Mouse (Mus musculus) embryonic facial prominence, embryonic 11.5 days (tissue): ENCODE measurements around the gene 2210407C18Rik. TPM values are rescaled to one million over a fixed set of nuclear protein-coding genes. Genes with fewer than 3 reads are reported as not detected.

ENCODE experiments used
- ATAC-seq: fragments of 200-750 bp; cut with Nextera tagmentation; replicated peaks from 2 replicates; pipeline ENCODE4 v1.8.0; 2017; ENCODE audit warnings: low read depth; ENCODE audit not compliant: insufficient number of reproducible peaks, low FRiP score, low TSS enrichment
- DNase-seq: peaks from one replicate; pipeline ENCODE4 v3.0.0-alpha.2; 2015; ENCODE audit warnings: low spot score
- H3K27ac ChIP-seq: fragments of 300-500 bp; sonication (generic); replicated peaks from 2 replicates; pipeline ENCODE4 v1.5.1; 2014; ENCODE audit warnings: mild to moderate bottlenecking, low read depth, low read length, control low read depth
- H3K27me3 ChIP-seq: fragments of 300-500 bp; sonication (generic); 2 replicates; pipeline ENCODE4 v1.6.1; 2014; ENCODE audit warnings: mild to moderate bottlenecking, low read length, moderate library complexity, mixed read lengths; ENCODE audit not compliant: control insufficient read depth, insufficient read depth
- H3K36me3 ChIP-seq: fragments of 300-500 bp; sonication (generic); replicated peaks from 2 replicates; pipeline ENCODE4 v1.6.1; 2014; ENCODE audit warnings: low read depth, mild to moderate bottlenecking, low read length, moderate library complexity, mixed read lengths; ENCODE audit not compliant: control insufficient read depth, insufficient read depth
- H3K4me1 ChIP-seq: fragments of 300-500 bp; sonication (generic); 2 replicates; pipeline ENCODE4 v1.6.1; 2014; ENCODE audit warnings: low read length, mixed read lengths; ENCODE audit not compliant: control insufficient read depth, insufficient read depth
- H3K4me2 ChIP-seq: fragments of 300-500 bp; sonication (generic); 2 replicates; pipeline ENCODE4 v1.6.1; 2014; ENCODE audit warnings: low read depth, mild to moderate bottlenecking, control low read depth, low read length, moderate library complexity
- H3K4me3 ChIP-seq: fragments of 300-500 bp; sonication (generic); 2 replicates; pipeline ENCODE4 v1.5.1; 2014; ENCODE audit warnings: low read depth, low read length, control low read depth
- H3K9ac ChIP-seq: fragments of 300-500 bp; sonication (generic); replicated peaks from 2 replicates; pipeline ENCODE4 v1.6.1; 2014; ENCODE audit warnings: mild to moderate bottlenecking, control low read depth, low read length
- H3K9me3 ChIP-seq: fragments of 300-500 bp; sonication (generic); replicated peaks from 2 replicates; pipeline ENCODE4 v1.6.1; 2016; ENCODE audit warnings: mild to moderate bottlenecking, low read length, inconsistent platforms, mixed read lengths; ENCODE audit not compliant: control insufficient read depth
- WGBS: fragments of 180-500 bp; shearing (Covaris S2); extraction: QIAGEN DNeasy Blood & Tissue Kit; methylation state at CpG from one replicate; pipeline ENCODE4 v1.1.7; 2014; 5-methylcytosine and 5-hydroxymethylcytosine counted together
- polyA plus RNA-seq: library from polyadenylated mRNA; unstranded; fragments of >200 nt; fragmentation: Nextera tagmentation; extraction: Ambion mirVana; gene quantifications from 2 replicates; pipeline ENCODE4 v1.2.1, GENCODE M21; 2014

2210407C18Rik gene
- polyA plus RNA-seq, 1 experiment from 2014 or later: not detected

DNA sequence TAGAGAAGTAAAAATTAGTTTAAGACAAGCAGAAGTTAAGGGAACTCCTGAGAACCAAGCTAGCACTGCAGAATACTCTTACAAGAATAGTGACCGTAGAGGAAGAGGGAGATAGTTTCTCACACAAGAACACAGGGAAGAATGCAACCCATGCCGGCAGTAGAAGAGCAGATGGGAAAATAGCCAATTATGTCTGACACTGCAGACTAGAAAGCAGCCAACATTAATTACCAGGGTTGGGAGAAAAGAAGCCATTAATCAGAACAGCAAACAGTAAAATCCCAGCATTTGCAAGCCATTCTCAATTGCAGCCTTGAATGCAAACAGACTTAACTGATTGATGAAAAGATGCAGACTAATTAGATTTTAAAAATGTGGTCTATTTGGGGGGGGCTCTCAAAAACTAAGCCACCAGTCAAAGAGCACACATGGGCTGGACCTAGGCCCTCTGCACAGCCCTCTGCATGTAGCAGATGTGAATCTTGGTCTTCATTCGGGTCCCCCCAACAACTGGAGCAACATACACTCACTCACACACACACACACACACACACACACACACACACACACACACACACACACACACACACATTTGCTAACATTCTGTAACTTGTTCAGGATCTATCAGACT lies 27.1 kb downstream of the 2210407C18Rik start:
- Histone ChIP-seq H3K4me1 (no peaks in the 10 kb centered on the region), H3K9ac (no peak overlapping the region), H3K36me3 (no peaks in the 10 kb centered on the region), H3K27me3 (no peaks in the 10 kb centered on the region), H3K9me3 (no peaks in the 10 kb centered on the region), H3K27ac (no peak overlapping the region), H3K4me3 (no peak overlapping the region), H3K4me2 (no peak overlapping the region)
- ATAC-seq (no peak), DNase-seq (no peak)
- WGBS: 68% methylated on average over 3 of the region's 3 CpGs

DNA sequence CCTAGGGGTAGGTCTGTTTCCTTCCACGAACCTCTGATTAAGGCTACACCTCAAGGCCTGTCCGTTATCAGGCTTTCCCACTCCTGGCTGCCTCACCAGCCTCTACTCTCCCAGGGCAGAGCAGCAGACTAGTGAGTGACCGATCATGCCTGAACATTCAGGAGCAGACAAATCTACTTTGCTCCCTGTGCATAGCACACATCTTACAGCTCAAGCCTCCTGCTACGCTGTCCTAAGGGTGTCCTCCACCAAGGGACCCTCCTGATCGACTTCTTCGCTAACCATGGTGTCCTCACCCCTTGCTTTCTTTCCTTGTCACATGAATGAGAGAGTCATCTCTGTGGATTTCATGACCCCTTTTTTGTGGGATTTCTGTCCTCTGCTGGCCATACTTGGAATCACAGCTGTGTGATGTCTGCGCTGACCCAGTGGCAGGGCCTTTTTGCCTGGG lies 28.0 kb downstream of the 2210407C18Rik start:
- H3K27ac ChIP-seq: no peak overlapping the region
- 72% methylated on average over 7 of the region's 7 CpGs for WGBS
- no peak overlapping the region for H3K4me3 ChIP-seq
- no peak overlapping the region for H3K9ac ChIP-seq
- no peak overlapping the region for H3K4me2 ChIP-seq
- H3K4me1 ChIP-seq: no peaks in the 10 kb centered on the region
- ATAC-seq (no peak), DNase-seq (peak; percentile 54)
- no peaks in the 10 kb centered on the region for H3K27me3 ChIP-seq
- H3K36me3 ChIP-seq: no peaks in the 10 kb centered on the region
- no peaks in the 10 kb centered on the region for H3K9me3 ChIP-seq

DNA sequence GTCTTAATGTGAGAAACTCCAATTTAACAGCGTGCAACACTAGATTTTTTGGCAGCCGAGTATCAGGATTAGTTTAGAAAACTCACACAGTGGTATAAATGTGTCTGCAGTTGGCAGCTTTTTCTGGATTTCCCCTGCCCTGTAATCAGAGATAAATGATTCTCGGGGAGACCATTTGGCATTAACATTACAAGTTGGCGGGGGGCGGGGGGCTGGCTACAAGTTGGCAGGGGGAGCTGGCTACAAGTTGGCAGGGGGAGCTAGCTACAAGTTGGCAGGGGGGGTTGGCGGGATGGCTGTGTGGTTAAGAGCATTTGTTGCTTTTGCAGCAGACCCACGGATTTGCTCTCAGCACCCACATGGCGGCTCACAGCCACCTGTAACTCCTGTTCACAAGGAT lies 37.2 kb downstream of the 2210407C18Rik start:
- Histone ChIP-seq H3K4me3 (no peak overlapping the region), H3K27me3 (no peaks in the 10 kb centered on the region), H3K36me3 (no peaks in the 10 kb centered on the region), H3K27ac (no peak overlapping the region), H3K9ac (no peak overlapping the region), H3K4me2 (no peak overlapping the region), H3K9me3 (no peaks in the 10 kb centered on the region), H3K4me1 (no peaks in the 10 kb centered on the region)
- WGBS: 82% methylated on average over 8 of the region's 8 CpGs
- no peak for ATAC-seq
- DNase-seq: no peak

DNA sequence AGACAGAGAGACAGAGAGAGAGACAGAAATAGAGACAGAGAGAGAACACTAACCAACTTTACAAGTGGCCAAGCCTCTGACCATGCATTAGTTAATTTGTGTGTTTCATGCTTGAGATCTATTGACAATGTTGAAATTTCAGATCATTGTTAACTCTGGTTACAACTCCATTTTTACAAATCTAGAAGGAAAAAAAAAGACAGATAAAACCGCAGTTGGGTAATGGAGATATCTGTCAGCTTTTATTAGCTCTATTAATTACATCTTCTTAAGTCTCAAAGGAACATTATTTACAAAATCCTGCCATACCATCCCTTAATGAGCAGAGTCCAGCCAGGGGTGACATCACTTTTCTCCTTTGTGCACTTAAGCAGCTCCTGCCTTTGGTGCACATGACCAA lies 38.4 kb downstream of the 2210407C18Rik start, which contains the start of gene Olfr325:
Gene Olfr325 (plus strand): TSS at position 301 of the 400 bp plus-strand sequence.
- H3K4me3 ChIP-seq: no peak within 1 kb of the TSS
- H3K27me3 ChIP-seq: no peaks in the 10 kb centered on the region
- no peaks in the 10 kb centered on the region for H3K4me1 ChIP-seq
- no peaks in the 10 kb centered on the region for H3K36me3 ChIP-seq
- no peaks in the 10 kb centered on the region for H3K9me3 ChIP-seq
- ATAC-seq (no peak), DNase-seq (no peak)
- H3K4me2 ChIP-seq: no peak within 1 kb of the TSS
- 83% methylated on average over 1 of the region's 1 CpGs for WGBS
- no peak within 1 kb of the TSS for H3K9ac ChIP-seq
- no peak within 1 kb of the TSS for H3K27ac ChIP-seq

DNA sequence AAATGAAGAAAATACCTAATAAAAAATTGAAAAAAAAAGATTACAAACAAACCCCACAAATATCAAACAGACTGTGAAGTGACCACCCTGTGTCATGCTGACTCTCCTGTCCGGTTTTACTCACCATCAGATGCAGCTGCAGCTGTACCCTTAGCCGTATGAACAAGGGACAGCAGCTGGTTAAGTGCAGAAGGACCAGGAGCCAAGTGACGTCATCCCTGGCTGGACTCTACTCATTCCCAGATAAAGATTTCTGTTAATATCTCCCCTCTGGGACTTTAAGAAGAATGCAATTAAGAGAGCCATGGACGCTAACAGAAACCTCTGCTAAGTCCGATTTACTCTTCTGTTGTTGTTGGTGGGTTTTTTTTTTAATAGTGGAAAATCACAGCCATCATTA lies 45.5 kb downstream of the 2210407C18Rik start, which contains the start of gene Olfr224:
Gene Olfr224 (minus strand): TSS at position 149 of the 400 bp plus-strand sequence.
- no peak within 1 kb of the TSS for H3K4me2 ChIP-seq
- H3K27me3 ChIP-seq: no peaks in the 10 kb centered on the region
- H3K4me3 ChIP-seq: no peak within 1 kb of the TSS
- 82% methylated on average over 5 of the region's 5 CpGs for WGBS
- no peak within 1 kb of the TSS for H3K27ac ChIP-seq
- H3K9ac ChIP-seq: no peak within 1 kb of the TSS
- no peaks in the 10 kb centered on the region for H3K4me1 ChIP-seq
- no peaks in the 10 kb centered on the region for H3K9me3 ChIP-seq
- ATAC-seq (no peak), DNase-seq (no peak)
- H3K36me3 ChIP-seq: no peaks in the 10 kb centered on the region

Other genes with a start within 250 kb of the 2210407C18Rik start
- not detected in 2 replicates for gene Lypd8, start 237.0 kb downstream of the 2210407C18Rik start, polyA plus RNA-seq
- not detected in 2 replicates for gene 1810065E05Rik, start 195.0 kb downstream of the 2210407C18Rik start, polyA plus RNA-seq
- gene Gm12253, start 183.5 kb downstream of the 2210407C18Rik start, polyA plus RNA-seq: not detected in 2 replicates
- gene Lypd9, start 163.2 kb downstream of the 2210407C18Rik start, polyA plus RNA-seq: not detected in 2 replicates
- gene Olfr30, start 153.8 kb downstream of the 2210407C18Rik start, polyA plus RNA-seq: not detected in 2 replicates
- gene Olfr332, start 123.5 kb downstream of the 2210407C18Rik start, polyA plus RNA-seq: not detected in 2 replicates
- not detected in 2 replicates for gene Olfr331, start 113.5 kb downstream of the 2210407C18Rik start, polyA plus RNA-seq
- not detected in 2 replicates for gene Olfr330, start 81.2 kb downstream of the 2210407C18Rik start, polyA plus RNA-seq
- gene Olfr329-ps, start 69.7 kb downstream of the 2210407C18Rik start, polyA plus RNA-seq: not detected in 2 replicates
- 0.07 TPM in 1 of 2 replicates, not detected in the other for gene Olfr328, start 60.4 kb downstream of the 2210407C18Rik start, polyA plus RNA-seq
- not detected in 2 replicates for gene Olfr224, start 45.5 kb downstream of the 2210407C18Rik start, polyA plus RNA-seq
- gene Olfr325, start 38.3 kb downstream of the 2210407C18Rik start, polyA plus RNA-seq: not detected in 2 replicates
- not detected in 2 replicates for gene Olfr324, start 21.0 kb downstream of the 2210407C18Rik start, polyA plus RNA-seq
- gene Olfr323, start 14.4 kb upstream of the 2210407C18Rik start, polyA plus RNA-seq: not detected in 2 replicates
- gene Trim58, start 24.4 kb upstream of the 2210407C18Rik start, polyA plus RNA-seq: 0.28 and 0.43 TPM in 2 replicates
- gene Olfr322, start 42.7 kb upstream of the 2210407C18Rik start, polyA plus RNA-seq: not detected in 2 replicates
- gene Olfr320, start 65.0 kb upstream of the 2210407C18Rik start, polyA plus RNA-seq: not detected in 2 replicates
- not detected in 2 replicates for gene Olfr319, start 83.1 kb upstream of the 2210407C18Rik start, polyA plus RNA-seq
- gene Olfr318, start 107.9 kb upstream of the 2210407C18Rik start, polyA plus RNA-seq: not detected in 2 replicates
- gene Olfr317, start 123.1 kb upstream of the 2210407C18Rik start, polyA plus RNA-seq: not detected in 2 replicates
- not detected in 2 replicates for gene Olfr316, start 136.7 kb upstream of the 2210407C18Rik start, polyA plus RNA-seq
- gene Olfr315, start 157.1 kb upstream of the 2210407C18Rik start, polyA plus RNA-seq: not detected in 2 replicates
- gene Olfr314, start 166.9 kb upstream of the 2210407C18Rik start, polyA plus RNA-seq: not detected in 2 replicates
- 2.2 and 2.6 TPM in 2 replicates for gene Fam183b, start 185.9 kb upstream of the 2210407C18Rik start, polyA plus RNA-seq
- gene Olfr313, start 198.9 kb upstream of the 2210407C18Rik start, polyA plus RNA-seq: not detected in 2 replicates
- not detected in 2 replicates for gene Olfr312, start 213.2 kb upstream of the 2210407C18Rik start, polyA plus RNA-seq
- not detected in 2 replicates for gene Olfr311, start 223.2 kb upstream of the 2210407C18Rik start, polyA plus RNA-seq
- gene Gm12258, start 231.1 kb upstream of the 2210407C18Rik start, polyA plus RNA-seq: 14.2 and 14.4 TPM in 2 replicates